ENCODE assay signal across 15 mouse cellular contexts in the genomic region with DNA sequence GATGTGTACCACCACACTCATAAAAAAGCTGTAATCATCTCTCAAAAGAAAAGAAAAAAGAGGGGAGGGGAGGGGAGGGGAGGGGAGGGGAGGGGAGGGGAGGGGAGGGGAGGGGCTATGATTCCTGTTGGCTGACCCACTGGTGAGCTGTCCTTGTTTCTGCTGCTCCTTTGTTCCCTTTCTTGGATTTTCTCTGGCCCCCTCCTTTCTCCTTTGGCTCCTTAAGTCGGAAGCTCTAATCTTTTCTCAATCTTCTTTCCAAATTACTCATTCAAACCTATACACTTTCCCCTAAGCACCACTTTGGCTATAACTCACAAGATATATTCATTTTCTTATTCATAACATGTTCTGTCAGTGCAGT. TPM values are rescaled to one million over a fixed set of nuclear protein-coding genes. Genes with fewer than 3 reads are reported as not detected.
DNase-seq lines count a peak whose midpoint lies in the region; ATAC-seq and TF ChIP-seq lines count a peak whose summit lies in the region.
"Had no signal": no experiment of that assay in that cellular context is flagged by ENCODE, and none has a peak within 500 bp of the region (broad histone marks: within the 10 kb centered on the region; RNA-seq: fewer than 3 reads in every experiment).

No protein-coding gene starts in this region.

- TF ChIP-seq CTCF in liver, postnatal 0 days (IDR thresholded peaks at IDR 0.05; ENCODE audit: low read depth) = no peak

- peaks cover 12% of the 10 kb centered on the region for H3K4me1 ChIP-seq in liver, embryonic 13.5 days (replicated peaks)
- H3K4me1 ChIP-seq in liver, postnatal 0 days (ENCODE audit: insufficient read depth) = no peaks in the 10 kb centered on the region
- H3K4me1 ChIP-seq in forebrain, embryonic 14.5 days (ENCODE audit: control insufficient read depth, insufficient read depth, low read length) = 0 out of 2 replicates have a peak, but pooled peaks cover 4% of the 10 kb centered on the region
- H3K4me1 ChIP-seq in hindbrain, embryonic 13.5 days (replicated peaks) = 0 out of 2 replicates have a peak, but pooled peaks cover 4% of the 10 kb centered on the region
- H3K4me1 ChIP-seq in midbrain, embryonic 16.5 days (ENCODE audit: control insufficient read depth, insufficient read depth, low read length) = peaks cover 6% of the 10 kb centered on the region; the same call in 1 of the 2 replicates
- H3K4me1 ChIP-seq: heart, embryonic 15.5 days had no signal

- H3K4me2 ChIP-seq in liver, embryonic 13.5 days = peak overlapping the region; percentile 60
- H3K4me2 ChIP-seq in liver, postnatal 0 days (ENCODE audit: low read depth, low read length) = no peak overlapping the region
- no peak overlapping the region for H3K4me2 ChIP-seq in forebrain, embryonic 14.5 days (ENCODE audit: low read length)
- H3K4me2 ChIP-seq in hindbrain, embryonic 13.5 days = no peak overlapping the region
- H3K4me2 ChIP-seq in midbrain, embryonic 16.5 days (ENCODE audit: low read length) = no peak overlapping the region; the same call in 1 of the 2 replicates
- H3K4me2 ChIP-seq: heart, embryonic 15.5 days had no signal

- no peak overlapping the region for H3K4me3 ChIP-seq in liver, embryonic 13.5 days (replicated peaks)
- no peak overlapping the region for H3K4me3 ChIP-seq in liver, postnatal 0 days (ENCODE audit: low read depth, low read length)
- H3K4me3 ChIP-seq in forebrain, embryonic 14.5 days (ENCODE audit: low read depth, low read length) = no peak overlapping the region
- H3K4me3 ChIP-seq in hindbrain, embryonic 13.5 days = no peak overlapping the region
- no peak overlapping the region for H3K4me3 ChIP-seq in midbrain, embryonic 16.5 days (ENCODE audit: low read depth, low read length)
- H3K4me3 ChIP-seq: heart, embryonic 15.5 days had no signal

- no peaks in the 10 kb centered on the region for H3K9me3 ChIP-seq in liver, embryonic 13.5 days (replicated peaks)
- H3K9me3 ChIP-seq in liver, postnatal 0 days (ENCODE audit: low read length) = no peaks in the 10 kb centered on the region
- no peaks in the 10 kb centered on the region for H3K9me3 ChIP-seq in forebrain, embryonic 14.5 days (replicated peaks; ENCODE audit: control insufficient read depth, low read length)
- no peaks in the 10 kb centered on the region for H3K9me3 ChIP-seq in hindbrain, embryonic 13.5 days
- H3K9me3 ChIP-seq in midbrain, embryonic 16.5 days (replicated peaks; ENCODE audit: control insufficient read depth, low read length, poor library complexity, severe bottlenecking) = no peaks in the 10 kb centered on the region
- H3K9me3 ChIP-seq: heart, embryonic 15.5 days had no signal

- 32% methylated on average over 1 of the region's 1 CpGs for WGBS in liver, embryonic 13.5 days (ENCODE audit: insufficient replicate concordance)
- WGBS in liver, postnatal 0 days (ENCODE audit: insufficient replicate concordance) = 62% methylated on average over 1 of the region's 1 CpGs
- WGBS in forebrain, embryonic 14.5 days = 0% methylated on average over 1 of the region's 1 CpGs
- WGBS in hindbrain, embryonic 13.5 days = 24% methylated on average over 1 of the region's 1 CpGs
- WGBS in midbrain, embryonic 16.5 days = 7% methylated on average over 1 of the region's 1 CpGs

- ATAC-seq in liver, embryonic 13.5 days (ENCODE audit: low read depth) = no peak
- ATAC-seq in liver, postnatal 0 days = no peak
- peak; percentile 40; the same call in 1 of the 2 replicates for ATAC-seq in forebrain, embryonic 14.5 days
- ATAC-seq in hindbrain, embryonic 13.5 days (ENCODE audit: low FRiP score) = no peak
- 0 out of 2 replicates have a peak, but pooled peaks have one; percentile 32 for ATAC-seq in midbrain, embryonic 16.5 days

- H3K9ac ChIP-seq in liver, embryonic 13.5 days = no peak overlapping the region
- H3K9ac ChIP-seq in liver, postnatal 0 days (replicated peaks) = no peak overlapping the region
- no peak overlapping the region for H3K9ac ChIP-seq in forebrain, embryonic 14.5 days (ENCODE audit: low read length)
- no peak overlapping the region for H3K9ac ChIP-seq in hindbrain, embryonic 13.5 days
- no peak overlapping the region for H3K9ac ChIP-seq in midbrain, embryonic 16.5 days (ENCODE audit: low read depth, low read length)
- H3K9ac ChIP-seq: heart, embryonic 15.5 days had no signal

- no peak for DNase-seq in liver, embryonic 13.5 days
- DNase-seq in liver, postnatal 0 days = no peak
- peak; percentile 13 for DNase-seq in forebrain, embryonic 14.5 days (ENCODE audit: low spot score)
- no peak for DNase-seq in heart, adult 9 months (ENCODE audit: low spot score in 2 of 2)
- DNase-seq in cerebellum, postnatal 10 days = no peak
- no peak for DNase-seq in lung, postnatal 4 days
- DNase-seq: adrenal gland, postnatal 25 days; cerebellum, adult 8-10 months; gastrocnemius, postnatal 10 days; heart, adult 18-20 months; kidney, postnatal 4 days; thymus, adult 18-20 months had no signal

- H3K27me3 ChIP-seq in liver, embryonic 13.5 days = no peaks in the 10 kb centered on the region
- no peaks in the 10 kb centered on the region for H3K27me3 ChIP-seq in liver, postnatal 0 days (ENCODE audit: insufficient read depth, low read length)
- H3K27me3 ChIP-seq in forebrain, embryonic 14.5 days (replicated peaks; ENCODE audit: control insufficient read depth, insufficient read depth, low read length) = no peaks in the 10 kb centered on the region
- no peaks in the 10 kb centered on the region for H3K27me3 ChIP-seq in hindbrain, embryonic 13.5 days
- no peaks in the 10 kb centered on the region for H3K27me3 ChIP-seq in midbrain, embryonic 16.5 days (ENCODE audit: control insufficient read depth, insufficient read depth, low read depth, low read length)
- H3K27me3 ChIP-seq: heart, embryonic 15.5 days had no signal

- TF ChIP-seq EP300 in liver, postnatal 0 days (IDR thresholded peaks at IDR 0.05; ENCODE audit: low read depth) = no peak

- peak overlapping the region; percentile 87 for H3K27ac ChIP-seq in liver, embryonic 13.5 days
- no peak overlapping the region for H3K27ac ChIP-seq in liver, postnatal 0 days (ENCODE audit: low read depth)
- H3K27ac ChIP-seq in forebrain, embryonic 14.5 days (ENCODE audit: low read depth, low read length) = peak overlapping the region; percentile 55; the same call in 1 of the 2 replicates
- H3K27ac ChIP-seq in hindbrain, embryonic 13.5 days = 0 out of 2 replicates have a peak overlapping the region, but pooled peaks have one; percentile 41
- H3K27ac ChIP-seq in midbrain, embryonic 16.5 days (ENCODE audit: low read length) = no peak overlapping the region
- H3K27ac ChIP-seq: heart, embryonic 15.5 days had no signal

- H3K36me3 ChIP-seq in liver, embryonic 13.5 days = peaks cover 4% of the 10 kb centered on the region; the same call in 1 of the 2 replicates
- H3K36me3 ChIP-seq in liver, postnatal 0 days (replicated peaks; ENCODE audit: insufficient read depth, low read length) = no peaks in the 10 kb centered on the region
- peaks cover 46% of the 10 kb centered on the region for H3K36me3 ChIP-seq in forebrain, embryonic 14.5 days (ENCODE audit: control insufficient read depth, insufficient read depth, low read length)
- peaks cover 43% of the 10 kb centered on the region for H3K36me3 ChIP-seq in hindbrain, embryonic 13.5 days
- peaks cover 5% of the 10 kb centered on the region; the same call in 1 of the 2 replicates for H3K36me3 ChIP-seq in midbrain, embryonic 16.5 days (ENCODE audit: control insufficient read depth, insufficient read depth, low read length)

RNA-seq across cellular contexts. Expression of gene Nphp1, which starts 14.1 kb away (rescaled TPM):
- polyA plus RNA-seq in liver, embryonic 13.5 days (2015; fragmentation: Nextera tagmentation; extraction: Ambion mirVana) = 7.7 and 9.0 TPM in 2 replicates
- 3.9 and 4.4 TPM in 2 replicates for polyA plus RNA-seq in liver, postnatal 0 days (2015; fragmentation: Nextera tagmentation; extraction: Ambion mirVana)
- polyA plus RNA-seq in forebrain, embryonic 14.5 days (2014; fragmentation: Nextera tagmentation; extraction: Ambion mirVana) = 13.7 and 18.2 TPM in 2 replicates
- polyA plus RNA-seq in hindbrain, embryonic 13.5 days (2015; fragmentation: Nextera tagmentation; extraction: Ambion mirVana) = 18.8 and 19.9 TPM in 2 replicates
- 17.0 and 18.2 TPM in 2 replicates for polyA plus RNA-seq in midbrain, embryonic 16.5 days (2015; fragmentation: Nextera tagmentation; extraction: Ambion mirVana)

RNA-seq across cellular contexts. Expression of gene Mtln, which starts 17.7 kb away (rescaled TPM):
- polyA plus RNA-seq in liver, embryonic 13.5 days (2015; fragmentation: Nextera tagmentation; extraction: Ambion mirVana) = 27.1 and 27.3 TPM in 2 replicates
- 22.8 and 25.7 TPM in 2 replicates for polyA plus RNA-seq in liver, postnatal 0 days (2015; fragmentation: Nextera tagmentation; extraction: Ambion mirVana)
- polyA plus RNA-seq in forebrain, embryonic 14.5 days (2014; fragmentation: Nextera tagmentation; extraction: Ambion mirVana) = 34.5 and 40.5 TPM in 2 replicates
- polyA plus RNA-seq in hindbrain, embryonic 13.5 days (2015; fragmentation: Nextera tagmentation; extraction: Ambion mirVana) = 32.7 and 34.8 TPM in 2 replicates
- 40.6 and 47.4 TPM in 2 replicates for polyA plus RNA-seq in midbrain, embryonic 16.5 days (2015; fragmentation: Nextera tagmentation; extraction: Ambion mirVana)

RNA-seq across cellular contexts. Expression of gene Mall, which starts 44.8 kb away (rescaled TPM):
- 0.06 and 0.12 TPM in 2 replicates for polyA plus RNA-seq in liver, embryonic 13.5 days (2015; fragmentation: Nextera tagmentation; extraction: Ambion mirVana)
- polyA plus RNA-seq in liver, postnatal 0 days (2015; fragmentation: Nextera tagmentation; extraction: Ambion mirVana) = 0.05 and 0.08 TPM in 2 replicates
- polyA plus RNA-seq in forebrain, embryonic 14.5 days (2014; fragmentation: Nextera tagmentation; extraction: Ambion mirVana) = 0.71 and 1.0 TPM in 2 replicates
- 0.60 and 0.69 TPM in 2 replicates for polyA plus RNA-seq in hindbrain, embryonic 13.5 days (2015; fragmentation: Nextera tagmentation; extraction: Ambion mirVana)
- polyA plus RNA-seq in midbrain, embryonic 16.5 days (2015; fragmentation: Nextera tagmentation; extraction: Ambion mirVana) = 0.77 and 0.82 TPM in 2 replicates

RNA-seq across cellular contexts. Expression of gene Bub1, which starts 57.1 kb away (rescaled TPM):
- 35.4 and 47.9 TPM in 2 replicates for polyA plus RNA-seq in liver, embryonic 13.5 days (2015; fragmentation: Nextera tagmentation; extraction: Ambion mirVana)
- 7.8 and 9.5 TPM in 2 replicates for polyA plus RNA-seq in liver, postnatal 0 days (2015; fragmentation: Nextera tagmentation; extraction: Ambion mirVana)
- polyA plus RNA-seq in forebrain, embryonic 14.5 days (2014; fragmentation: Nextera tagmentation; extraction: Ambion mirVana) = 8.4 and 10.5 TPM in 2 replicates
- 13.2 and 14.4 TPM in 2 replicates for polyA plus RNA-seq in hindbrain, embryonic 13.5 days (2015; fragmentation: Nextera tagmentation; extraction: Ambion mirVana)
- 4.3 and 6.1 TPM in 2 replicates for polyA plus RNA-seq in midbrain, embryonic 16.5 days (2015; fragmentation: Nextera tagmentation; extraction: Ambion mirVana)

Comparison
In these comparisons a context has a peak if more than half of its experiments do, and no peak if none do; other contexts are left out.
1. H3K27ac ChIP-seq: peak in liver, embryonic 13.5 days (single experiment), forebrain, embryonic 14.5 days (single experiment) and hindbrain, embryonic 13.5 days (single experiment); none in liver, postnatal 0 days (single experiment) and midbrain, embryonic 16.5 days (single experiment).
2. ATAC-seq: peak in forebrain, embryonic 14.5 days (single experiment) and midbrain, embryonic 16.5 days (single experiment); none in liver, embryonic 13.5 days (single experiment), liver, postnatal 0 days (single experiment) and hindbrain, embryonic 13.5 days (single experiment).